Mouse (Mus musculus): ENCODE results near the gene Gm20388.
A peak's percentile ranks its signal among the peaks of the same experiment; 100 is the strongest.

Gm20388 gene

GRCm38 (mm10) chr8:122641406-122641805, 2730.8 kb downstream of the Gm20388 start:
- no peak for DNase-seq

GRCm38 (mm10) chr8:122642071-122642470, 2731.4 kb downstream of the Gm20388 start:
- DNase-seq: no peak

DNA sequence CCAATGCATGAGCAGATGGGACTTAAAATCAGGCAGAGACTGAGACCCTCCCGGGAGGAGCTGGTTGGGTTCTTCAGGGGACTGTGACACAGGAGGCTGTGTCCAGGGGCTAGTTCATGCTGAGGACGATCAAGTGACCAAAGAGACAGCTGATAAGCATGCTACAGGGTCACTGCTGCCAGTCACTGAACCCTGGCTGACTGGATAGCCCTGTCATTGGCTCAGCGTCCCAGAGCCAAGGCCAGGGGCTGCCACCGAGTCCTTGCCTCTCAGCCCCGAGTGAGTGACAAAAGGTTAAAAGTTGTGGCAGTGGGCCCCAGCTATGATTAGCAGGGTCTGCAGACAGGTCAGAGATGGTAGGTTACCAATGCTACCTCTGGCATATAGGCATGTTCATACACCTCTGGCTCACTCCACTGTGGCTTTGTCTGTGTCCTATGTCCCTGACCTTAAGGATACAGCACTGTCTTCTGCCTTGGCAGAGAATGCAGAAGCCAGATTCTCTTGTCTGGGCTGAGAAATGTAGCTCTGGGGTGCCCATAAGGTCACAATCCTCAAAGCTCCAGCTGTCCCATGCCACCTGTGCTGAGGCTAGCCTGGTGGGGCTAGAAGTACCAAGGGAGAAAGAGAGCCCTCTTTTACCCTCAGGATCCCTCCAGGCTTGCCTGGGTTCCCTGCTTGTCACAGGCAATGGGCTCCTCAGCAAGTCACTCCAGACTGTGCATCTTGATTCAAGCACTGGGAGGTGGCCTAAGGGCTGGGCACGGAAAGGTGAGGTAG, 2733.7 kb downstream of the Gm20388 start:
- DNase-seq: no peak

GRCm38 (mm10) chr8:122646337-122646736, 2735.7 kb downstream of the Gm20388 start:
- DNase-seq: no peak

DNA sequence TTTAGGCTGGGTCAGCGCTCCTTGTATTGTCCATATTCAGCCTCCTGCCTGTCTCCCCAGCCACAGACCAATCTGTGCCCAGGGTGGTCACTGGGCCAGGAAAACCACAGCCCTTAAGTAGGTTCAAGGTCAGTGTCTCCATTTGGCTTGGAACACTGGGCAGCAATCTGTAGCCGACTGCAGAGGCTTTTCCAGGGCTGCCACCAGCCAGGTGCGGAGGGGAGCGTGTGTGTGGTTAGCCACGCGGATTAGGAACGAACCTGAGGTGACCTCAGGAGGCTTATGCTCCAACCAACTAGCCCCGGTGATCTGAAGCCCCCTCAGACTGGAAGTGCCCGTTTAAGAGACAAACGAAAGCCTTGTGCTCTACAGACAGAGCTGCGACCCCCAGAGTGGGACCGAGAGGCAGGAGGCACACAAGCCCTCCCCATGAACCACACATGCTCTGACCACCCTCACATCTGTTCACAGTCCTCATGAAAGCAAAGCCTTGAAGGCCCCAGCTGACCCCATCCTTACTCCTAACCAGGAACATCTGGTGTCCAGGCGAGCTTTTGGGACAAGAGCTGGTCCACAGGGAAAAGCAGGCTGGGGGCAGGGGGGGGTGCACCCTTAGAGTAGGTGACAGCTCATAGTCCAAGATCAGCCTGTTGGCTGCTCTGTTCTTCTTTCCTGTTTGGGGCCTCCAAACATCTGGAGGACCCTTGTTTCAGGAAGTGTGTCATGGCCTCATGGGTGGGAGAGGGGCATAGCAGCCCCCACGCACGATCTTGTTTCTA, 2737.7 kb downstream of the Gm20388 start:
- DNase-seq: no peak

GRCm38 (mm10) chr8:122651326-122651921, 2740.8 kb downstream of the Gm20388 start:
- no peak for DNase-seq

GRCm38 (mm10) chr8:122652643-122653042, 2742.0 kb downstream of the Gm20388 start:
- DNase-seq: no peak

GRCm38 (mm10) chr8:122654768-122655167, 2744.1 kb downstream of the Gm20388 start:
- DNase-seq: no peak

DNA sequence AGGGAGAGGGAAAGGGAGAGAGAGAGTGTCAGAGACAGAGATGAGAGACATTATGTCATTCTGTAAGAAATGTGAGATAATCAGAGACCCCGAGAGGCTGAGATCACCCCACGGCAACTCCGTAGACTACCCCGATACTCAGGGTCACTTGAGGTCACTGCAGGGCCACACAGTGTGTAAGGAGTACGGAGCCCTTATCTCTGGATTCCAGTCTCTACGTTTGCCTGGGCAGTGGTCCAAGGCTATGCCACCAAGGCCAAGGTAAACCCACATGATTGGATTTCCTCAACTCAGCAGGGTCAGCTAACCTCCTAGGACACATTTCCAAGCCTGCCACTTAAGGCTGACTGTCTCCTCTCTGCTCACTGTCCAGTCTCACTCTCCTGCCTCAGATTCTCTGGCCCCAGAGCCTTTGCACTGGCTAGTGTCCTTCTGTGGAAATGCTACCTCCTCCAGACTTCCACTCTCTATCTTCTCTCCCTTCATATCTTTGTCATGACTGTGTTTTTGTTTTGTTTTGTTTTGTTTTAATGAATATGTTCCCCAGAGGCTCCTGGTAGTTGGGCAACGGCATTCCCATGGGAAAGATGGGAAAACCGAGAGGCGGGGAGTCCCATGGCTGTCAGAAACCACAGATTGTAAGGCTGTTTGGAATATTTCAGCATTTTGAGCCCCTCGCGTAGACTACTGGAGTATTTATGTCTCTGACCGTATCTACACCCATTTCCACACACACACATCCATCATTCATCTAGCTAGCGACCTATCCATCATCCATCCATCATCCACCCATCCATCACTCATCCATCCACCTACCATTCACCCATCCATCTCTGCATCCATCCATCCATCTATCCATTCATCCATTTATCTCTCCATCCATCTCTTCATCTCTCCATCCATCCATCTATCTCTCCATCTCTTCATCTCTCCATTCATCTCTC, 2745.7 kb downstream of the Gm20388 start:
- DNase-seq: no peak

DNA sequence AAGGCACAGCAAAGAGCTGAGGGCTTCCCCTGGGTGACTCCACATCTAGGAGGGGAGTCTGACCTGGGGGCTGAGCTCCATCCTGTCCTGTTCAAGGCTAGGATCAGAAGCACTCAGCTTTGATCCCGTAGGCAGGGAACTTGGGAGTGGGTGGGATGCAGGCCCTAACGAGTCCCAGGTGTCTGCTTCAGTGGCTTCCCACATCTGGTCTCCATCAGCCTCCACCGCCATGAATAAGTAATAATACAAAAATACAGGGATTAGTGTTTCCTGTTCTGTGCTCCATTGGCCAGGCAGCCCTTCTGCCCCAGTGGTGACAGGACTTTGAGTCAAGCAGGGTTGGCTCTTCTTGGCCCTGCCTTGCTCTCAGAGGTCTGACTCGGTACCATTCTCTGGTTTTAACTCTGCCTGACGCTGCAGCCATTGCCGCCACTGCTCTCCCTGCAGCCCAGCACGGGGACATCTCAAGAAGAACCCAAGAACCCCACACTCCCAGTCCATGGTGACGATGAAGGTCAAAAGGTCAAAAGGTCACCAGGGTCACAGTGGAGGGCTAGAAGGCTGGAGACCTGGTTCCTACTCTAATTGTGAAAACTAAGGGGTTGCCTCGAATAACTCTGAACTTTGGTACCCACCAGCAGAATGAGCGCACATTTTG, 2747.6 kb downstream of the Gm20388 start:
- DNase-seq: no peak

GRCm38 (mm10) chr8:122658807-122659160, 2748.1 kb downstream of the Gm20388 start:
- DNase-seq: no peak

GRCm38 (mm10) chr8:122660022-122660421, 2749.4 kb downstream of the Gm20388 start:
- DNase-seq: no peak

- DNase-seq: no peak
Observed at GRCm38 (mm10) chr8:122661138-122661537, 2750.5 kb downstream of the Gm20388 start.

GRCm38 (mm10) chr8:122661894-122662293, 2751.3 kb downstream of the Gm20388 start:
- no peak for DNase-seq

DNA sequence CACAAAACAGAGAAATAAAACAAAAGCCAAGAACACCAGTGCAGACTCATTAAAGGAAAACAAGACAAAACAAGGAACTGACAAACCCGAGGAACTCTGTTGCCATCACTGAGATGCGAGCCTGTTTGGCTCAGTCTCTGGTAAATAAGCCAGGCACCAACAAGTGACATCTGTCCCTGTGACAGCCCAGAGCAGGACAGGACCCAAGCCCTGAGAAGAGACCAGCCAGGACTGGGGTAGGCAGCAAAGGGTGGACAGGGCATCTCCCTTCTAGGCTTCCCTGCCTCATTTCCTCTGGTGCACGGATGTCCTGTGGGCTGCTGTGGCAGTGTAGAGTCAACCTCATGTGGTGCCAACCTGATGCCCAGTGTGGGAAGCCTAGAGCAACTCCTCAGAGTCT, 2752.5 kb downstream of the Gm20388 start:
- DNase-seq: no peak

GRCm38 (mm10) chr8:122663670-122664069, 2753.0 kb downstream of the Gm20388 start:
- no peak for DNase-seq

- DNase-seq: no peak
Observed at GRCm38 (mm10) chr8:122665221-122665620, 2754.6 kb downstream of the Gm20388 start.

DNA sequence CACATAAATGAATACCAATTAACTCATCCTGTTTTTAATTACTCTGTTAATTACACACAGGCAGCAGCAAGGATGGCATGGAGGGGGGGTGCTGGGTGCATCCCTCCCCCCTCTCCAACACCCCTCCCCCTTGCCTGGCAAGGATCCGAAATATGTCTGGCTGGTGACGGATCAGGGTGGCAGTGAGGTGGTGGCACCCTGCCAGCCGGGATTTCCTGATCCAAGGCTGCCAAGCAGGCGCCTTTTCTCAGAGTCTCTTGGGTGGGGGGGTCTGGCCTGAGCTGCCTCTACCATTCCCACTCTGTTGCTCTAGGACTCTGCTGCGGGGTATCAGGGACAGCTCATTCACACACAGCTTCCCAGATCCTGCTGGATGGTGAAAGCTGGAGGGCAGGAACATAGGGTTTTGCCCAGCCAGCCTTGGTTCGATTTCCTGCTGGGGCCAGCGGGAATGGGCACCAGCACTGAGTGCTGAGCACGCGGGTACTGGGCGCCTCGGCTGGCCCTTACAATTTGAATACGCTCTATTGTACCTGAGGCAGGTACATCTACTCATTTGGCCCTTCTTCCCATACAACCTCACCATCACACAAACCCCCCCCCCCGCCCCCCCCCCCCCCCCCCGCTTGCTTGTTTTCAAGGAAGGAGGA, 2755.2 kb downstream of the Gm20388 start:
- no peak for DNase-seq

DNA sequence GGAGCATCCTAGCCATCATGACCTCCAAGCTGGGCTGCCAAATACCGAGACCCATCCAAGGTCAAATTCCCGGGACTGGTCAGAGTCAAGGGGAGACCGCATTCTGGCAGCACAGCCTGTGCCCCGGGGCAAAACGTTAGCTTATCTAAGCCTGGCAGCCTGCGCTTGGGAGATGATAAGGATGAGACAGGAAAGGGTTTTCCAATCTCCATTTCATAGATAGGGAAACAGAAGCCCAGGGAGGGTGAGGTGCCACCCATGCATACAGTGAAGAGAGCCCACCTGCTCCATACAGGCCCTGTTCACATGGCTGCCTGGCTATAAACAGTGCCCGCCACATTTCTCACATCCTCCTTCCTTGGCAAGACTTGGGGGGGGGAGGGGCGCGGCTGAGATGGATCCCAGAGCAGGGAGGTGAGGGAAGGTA, 2755.7 kb downstream of the Gm20388 start:
- DNase-seq: no peak

DNA sequence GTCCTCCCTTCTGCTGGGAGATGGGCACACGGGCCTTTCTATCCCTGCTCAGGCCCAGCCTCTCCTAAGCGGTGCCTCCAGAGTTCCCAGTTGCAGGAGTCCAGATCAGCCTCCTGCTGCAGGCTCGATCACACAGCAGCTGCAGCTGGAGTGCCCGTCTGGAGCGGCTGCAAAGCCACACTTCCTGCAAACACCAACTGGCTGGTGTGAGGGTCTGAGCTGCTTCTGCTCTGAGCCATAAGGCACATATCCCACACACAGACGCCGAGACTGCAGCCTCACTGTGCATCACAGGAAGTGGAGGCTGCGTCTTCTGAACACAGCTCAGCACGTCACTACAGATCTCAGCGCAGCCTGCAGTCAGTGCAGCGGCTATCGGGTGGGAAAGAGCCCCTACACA, 2756.2 kb downstream of the Gm20388 start:
- DNase-seq: peak; percentile 62 to 65

GRCm38 (mm10) chr8:122667854-122668253, 2757.2 kb downstream of the Gm20388 start:
- no peak for DNase-seq

DNA sequence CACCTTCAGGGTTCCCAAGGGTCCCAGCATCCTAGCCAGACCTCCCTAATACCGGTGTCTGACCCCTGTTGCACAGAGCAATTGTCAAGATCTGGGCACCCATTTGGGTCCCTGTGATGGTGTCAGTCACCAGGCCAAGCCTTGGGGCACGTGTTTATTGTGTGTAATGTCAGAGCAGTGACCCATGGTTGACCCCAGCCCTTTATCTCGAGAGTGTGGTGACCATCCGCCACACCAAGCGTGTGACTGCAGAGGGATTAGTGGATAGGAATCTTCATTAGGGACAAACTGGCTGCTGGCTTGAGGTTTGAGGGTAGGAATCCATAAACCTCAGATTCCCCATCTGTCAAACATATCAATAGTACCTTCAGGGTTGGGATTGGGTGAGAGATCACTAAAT, 2758.7 kb downstream of the Gm20388 start:
- no peak for DNase-seq
